Mouse (Mus musculus) heart, postnatal 0 days (tissue): ENCODE results near the gene Cdca5.

ENCODE experiments used
- CTCF ChIP-seq: IDR thresholded peaks from 2 replicates; pipeline ENCODE4 v1.5.1; 2016; ENCODE audit warnings: antibody characterized with exemption, control low read depth, low read depth
- EP300 ChIP-seq: IDR thresholded peaks from 2 replicates; pipeline ENCODE4 v1.6.1; 2016; ENCODE audit warnings: antibody characterized with exemption, low read depth

DNA sequence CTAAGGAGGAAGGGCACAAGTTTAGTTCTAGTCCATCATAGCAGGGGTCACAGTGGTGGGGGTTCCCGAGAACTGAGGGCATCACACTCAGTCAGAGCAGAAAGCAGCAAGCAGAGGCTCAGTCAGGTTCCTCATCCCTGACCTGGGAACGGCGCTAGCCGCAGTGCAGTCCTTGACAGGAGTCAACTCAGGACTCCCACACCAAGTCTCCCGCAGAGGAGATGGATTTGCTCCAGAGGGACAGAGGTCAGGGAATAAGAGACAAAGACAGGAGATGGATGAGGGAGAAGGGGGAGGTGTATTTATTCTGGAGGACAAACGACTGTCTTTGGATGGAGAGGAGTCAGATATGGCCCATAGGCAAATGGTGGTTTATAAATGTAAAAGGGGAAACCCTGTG, 28.3 kb downstream of the Cdca5 start:
- TF ChIP-seq EP300 (no peak), CTCF (no peak)
